Mouse (Mus musculus) neural tube, embryonic 14.5 days (tissue): ENCODE data around the gene Galnt17. TPM values are rescaled to one million over a fixed set of nuclear protein-coding genes. Genes with fewer than 3 reads are reported as not detected.
A peak's percentile ranks its signal among the peaks of the same experiment; 100 is the strongest.

Source experiments
- ATAC-seq: fragments of 200-750 bp; cut with Nextera tagmentation; 2 replicates; pipeline ENCODE4 v1.8.0; 2017; ENCODE audit warnings: low read depth, mild to moderate bottlenecking, moderate TSS enrichment, moderate library complexity
- H3K27ac ChIP-seq: fragments of 300-500 bp; sonication (generic); 2 replicates; pipeline ENCODE4 v1.5.1; 2014; ENCODE audit warnings: low read depth, mild to moderate bottlenecking, control low read depth, low read length, moderate library complexity, mixed read lengths
- H3K27me3 ChIP-seq: fragments of 300-500 bp; sonication (generic); 2 replicates; pipeline ENCODE4 v1.6.1; 2014; ENCODE audit warnings: low read length; ENCODE audit not compliant: control insufficient read depth, insufficient read depth
- H3K36me3 ChIP-seq: fragments of 300-500 bp; sonication (generic); 2 replicates; pipeline ENCODE4 v1.6.1; 2014; ENCODE audit warnings: low read length, mixed read lengths; ENCODE audit not compliant: control insufficient read depth, insufficient read depth
- H3K4me1 ChIP-seq: fragments of 300-500 bp; sonication (generic); 2 replicates; pipeline ENCODE4 v1.6.1; 2014; ENCODE audit warnings: low read length; ENCODE audit not compliant: control insufficient read depth, insufficient read depth
- H3K4me2 ChIP-seq: fragments of 300-500 bp; sonication (generic); 2 replicates; pipeline ENCODE4 v1.6.1; 2014; ENCODE audit warnings: mild to moderate bottlenecking, low read depth, low read length, control low read depth
- H3K4me3 ChIP-seq: fragments of 300-500 bp; sonication (generic); 2 replicates; pipeline ENCODE4 v1.5.1; 2014; ENCODE audit warnings: low read depth, low read length, control low read depth, mixed read lengths
- H3K9ac ChIP-seq: fragments of 300-500 bp; sonication (generic); replicated peaks from 2 replicates; pipeline ENCODE4 v1.6.1; 2014; ENCODE audit warnings: low read depth, mild to moderate bottlenecking, control low read depth, low read length, mixed read lengths
- H3K9me3 ChIP-seq: fragments of 300-500 bp; sonication (generic); 2 replicates; pipeline ENCODE4 v1.6.1; 2016; ENCODE audit warnings: low read length; ENCODE audit not compliant: control insufficient read depth
- WGBS: fragments of 180-500 bp; shearing (Covaris S2); extraction: QIAGEN DNeasy Blood & Tissue Kit; methylation state at CpG from one replicate; pipeline ENCODE4 v1.1.7; 2014; 5-methylcytosine and 5-hydroxymethylcytosine counted together
- polyA plus RNA-seq: library from polyadenylated mRNA; unstranded; fragments of >200 nt; fragmentation: Nextera tagmentation; extraction: Ambion mirVana; gene quantifications from 2 replicates; pipeline ENCODE4 v1.2.1, GENCODE M21; 2014

Gene Galnt17
- polyA plus RNA-seq, 1 experiment from 2014 or later, result 15.4 TPM

DNA sequence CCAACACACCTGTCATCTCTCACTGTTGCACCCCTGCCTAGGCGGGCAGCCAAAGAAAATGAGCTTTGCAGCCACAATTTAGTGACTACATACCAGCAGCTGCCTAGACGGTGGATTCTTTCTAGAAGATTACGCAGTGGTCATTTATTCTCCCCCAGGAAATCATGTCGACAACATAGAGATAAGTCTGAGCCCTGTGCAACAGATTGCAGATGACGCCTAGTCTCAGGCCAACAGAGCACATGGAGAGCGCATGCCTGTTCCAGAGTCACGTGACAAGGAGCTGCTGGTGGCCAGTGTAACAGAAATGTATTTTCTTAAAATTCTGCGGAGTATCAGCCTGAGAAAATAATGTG is 380.5 kb downstream of the Galnt17 start:
- no peaks in the 10 kb centered on the region for H3K27me3 ChIP-seq
- H3K36me3 ChIP-seq, result no peaks in the 10 kb centered on the region
- H3K9ac ChIP-seq, result no peak overlapping the region
- peaks cover 4% of the 10 kb centered on the region; the same call in 1 of the 2 replicates for H3K4me1 ChIP-seq
- H3K4me3 ChIP-seq, result no peak overlapping the region
- 76% methylated on average over 8 of the region's 8 CpGs for WGBS
- no peak for ATAC-seq
- no peak overlapping the region for H3K4me2 ChIP-seq
- no peaks in the 10 kb centered on the region for H3K9me3 ChIP-seq
- H3K27ac ChIP-seq, result no peak overlapping the region

- Histone ChIP-seq H3K9me3 (no peaks in the 10 kb centered on the region), H3K27ac (no peak overlapping the region), H3K4me1 (peaks cover 4% of the 10 kb centered on the region), H3K4me2 (no peak overlapping the region), H3K9ac (no peak overlapping the region), H3K4me3 (no peak overlapping the region), H3K27me3 (no peaks in the 10 kb centered on the region), H3K36me3 (no peaks in the 10 kb centered on the region)
- WGBS, result 92% methylated on average over 3 of the region's 3 CpGs
- ATAC-seq, result no peak
Measured at GRCm38 (mm10) chr5:130927138-130927793, 381.0 kb downstream of the Galnt17 start.

GRCm38 (mm10) chr5:130925681-130926080 is 382.6 kb downstream of the Galnt17 start:
- H3K27me3 ChIP-seq, result no peaks in the 10 kb centered on the region
- no peak overlapping the region for H3K4me2 ChIP-seq
- ATAC-seq, result no peak
- H3K4me1 ChIP-seq, result peaks cover 4% of the 10 kb centered on the region
- no peak overlapping the region for H3K27ac ChIP-seq
- H3K9me3 ChIP-seq, result no peaks in the 10 kb centered on the region
- WGBS, result 93% methylated on average over 7 of the region's 7 CpGs
- H3K36me3 ChIP-seq, result no peaks in the 10 kb centered on the region
- no peak overlapping the region for H3K9ac ChIP-seq
- H3K4me3 ChIP-seq, result no peak overlapping the region

DNA sequence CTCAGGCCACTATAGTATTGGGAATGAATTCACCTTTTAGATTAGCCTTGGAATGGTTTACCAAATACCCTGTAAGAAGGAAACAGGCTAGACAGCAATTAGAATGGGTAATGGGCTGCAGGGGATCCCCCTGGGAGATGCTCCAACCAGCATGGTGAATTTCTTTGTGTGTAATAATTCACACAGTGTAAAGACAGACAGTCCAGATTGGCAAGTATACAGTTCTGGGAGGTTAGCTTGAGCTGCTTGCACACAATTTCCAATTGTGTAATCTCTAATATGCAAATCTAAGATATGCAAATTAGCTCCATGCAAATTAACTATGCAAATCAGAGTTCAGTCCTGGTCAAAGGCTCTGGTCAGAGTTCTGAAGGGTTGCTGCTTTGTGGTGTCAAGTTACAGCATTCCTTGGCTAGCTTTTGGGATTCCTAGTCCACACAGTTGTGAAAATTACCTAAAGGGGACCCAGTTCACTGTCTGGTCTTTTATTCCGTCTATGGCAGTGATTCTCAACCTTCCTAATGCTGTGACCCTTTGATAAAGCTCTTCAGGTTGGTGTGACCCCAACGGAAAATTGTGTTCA is 384.0 kb downstream of the Galnt17 start:
- Histone ChIP-seq H3K9ac (no peak overlapping the region), H3K27me3 (no peaks in the 10 kb centered on the region), H3K4me2 (no peak overlapping the region), H3K4me1 (peaks cover 4% of the 10 kb centered on the region), H3K9me3 (no peaks in the 10 kb centered on the region), H3K27ac (0 out of 2 replicates have a peak overlapping the region, but pooled peaks have one; percentile 2), H3K4me3 (no peak overlapping the region), H3K36me3 (no peaks in the 10 kb centered on the region)
- peak; percentile 91 for ATAC-seq
- WGBS, result 10% methylated on average over 2 of the region's 2 CpGs

DNA sequence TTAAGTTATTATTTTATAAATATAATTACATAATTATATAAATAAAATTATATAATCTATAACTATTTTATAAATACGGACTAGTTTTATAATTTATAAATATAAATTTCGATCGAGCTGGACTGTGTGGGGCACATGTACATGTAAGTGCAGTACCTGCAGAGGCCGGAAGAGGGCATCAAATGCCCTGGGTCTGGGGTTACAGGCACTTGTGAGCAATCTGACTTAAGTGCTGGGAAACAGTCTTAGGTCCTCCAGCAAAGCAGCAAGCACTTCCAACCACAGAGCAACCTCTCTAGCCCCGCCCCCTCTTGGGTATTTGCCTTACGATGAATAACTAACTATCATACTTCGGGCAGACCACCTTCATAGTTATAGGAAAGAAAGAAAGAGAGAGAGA is 388.3 kb downstream of the Galnt17 start:
- WGBS, result 95% methylated on average over 7 of the region's 7 CpGs
- no peak overlapping the region for H3K4me3 ChIP-seq

DNA sequence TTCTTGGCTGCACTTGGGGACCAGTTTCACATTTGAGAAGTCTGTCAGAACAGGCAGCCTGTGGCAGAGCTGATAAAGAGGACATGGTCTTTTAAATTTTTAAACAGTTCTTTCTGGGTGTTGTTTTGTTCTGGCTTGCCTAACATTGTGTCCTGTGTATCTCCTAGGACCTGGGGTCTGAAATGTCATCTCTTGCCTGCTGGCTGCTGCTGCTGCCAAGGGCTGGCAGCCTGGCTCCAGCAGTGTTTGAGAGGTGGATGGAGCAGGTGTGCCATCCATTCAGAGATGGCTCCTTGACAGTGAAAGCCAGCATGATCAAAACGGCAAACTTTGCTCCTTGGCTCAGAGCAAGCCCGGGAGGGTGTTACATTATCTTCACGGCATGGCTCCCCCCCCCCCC is 393.7 kb downstream of the Galnt17 start:
- 65% methylated on average over 3 of the region's 3 CpGs for WGBS
- Histone ChIP-seq H3K27ac (no peak overlapping the region), H3K27me3 (no peaks in the 10 kb centered on the region), H3K4me3 (no peak overlapping the region), H3K4me1 (no peaks in the 10 kb centered on the region), H3K36me3 (no peaks in the 10 kb centered on the region), H3K9me3 (no peaks in the 10 kb centered on the region), H3K4me2 (no peak overlapping the region), H3K9ac (no peak overlapping the region)
- no peak for ATAC-seq

More for the DNA sequence above, 388.3 kb downstream of the Galnt17 start:
- H3K9ac ChIP-seq, result no peak overlapping the region
- H3K9me3 ChIP-seq, result no peaks in the 10 kb centered on the region
- no peak for ATAC-seq
- no peak overlapping the region for H3K4me2 ChIP-seq
- H3K27me3 ChIP-seq, result no peaks in the 10 kb centered on the region
- no peak overlapping the region for H3K27ac ChIP-seq
- H3K36me3 ChIP-seq, result no peaks in the 10 kb centered on the region
- peaks cover 4% of the 10 kb centered on the region for H3K4me1 ChIP-seq

- H3K4me2 ChIP-seq, result no peak overlapping the region
- H3K9me3 ChIP-seq, result no peaks in the 10 kb centered on the region
- ATAC-seq, result no peak
- WGBS, result 87% methylated on average over 2 of the region's 2 CpGs
- H3K9ac ChIP-seq, result no peak overlapping the region
- H3K27ac ChIP-seq, result no peak overlapping the region
- H3K27me3 ChIP-seq, result no peaks in the 10 kb centered on the region
- no peak overlapping the region for H3K4me3 ChIP-seq
- no peaks in the 10 kb centered on the region for H3K4me1 ChIP-seq
- H3K36me3 ChIP-seq, result no peaks in the 10 kb centered on the region
Measured at GRCm38 (mm10) chr5:130911551-130911950, 396.7 kb downstream of the Galnt17 start.

DNA sequence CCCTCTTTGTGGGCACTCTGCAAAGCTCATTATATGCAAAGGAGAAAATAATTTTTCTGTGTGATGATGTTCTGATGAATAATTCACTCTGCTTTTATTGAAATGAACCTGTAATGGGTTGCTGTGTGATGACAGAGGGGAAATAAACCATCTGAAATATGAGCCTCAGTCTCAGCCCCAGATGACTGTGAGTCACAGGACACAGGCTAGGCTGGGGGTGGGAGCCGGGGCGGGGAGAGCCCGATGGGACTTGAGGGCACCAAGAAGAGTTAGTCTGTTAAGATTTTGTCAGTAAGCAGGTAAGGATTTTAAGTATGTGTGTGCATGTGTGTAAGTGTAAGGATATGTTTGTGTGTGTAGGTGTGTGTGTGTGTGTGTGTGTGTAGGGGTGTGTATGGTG is 406.6 kb downstream of the Galnt17 start:
- Histone ChIP-seq H3K4me3 (no peak overlapping the region), H3K27me3 (no peaks in the 10 kb centered on the region), H3K27ac (no peak overlapping the region; the same call in 1 of the 2 replicates), H3K4me2 (no peak overlapping the region), H3K4me1 (no peaks in the 10 kb centered on the region), H3K36me3 (no peaks in the 10 kb centered on the region), H3K9me3 (no peaks in the 10 kb centered on the region), H3K9ac (no peak overlapping the region)
- ATAC-seq, result no peak
- 76% methylated on average over 3 of the region's 3 CpGs for WGBS

DNA sequence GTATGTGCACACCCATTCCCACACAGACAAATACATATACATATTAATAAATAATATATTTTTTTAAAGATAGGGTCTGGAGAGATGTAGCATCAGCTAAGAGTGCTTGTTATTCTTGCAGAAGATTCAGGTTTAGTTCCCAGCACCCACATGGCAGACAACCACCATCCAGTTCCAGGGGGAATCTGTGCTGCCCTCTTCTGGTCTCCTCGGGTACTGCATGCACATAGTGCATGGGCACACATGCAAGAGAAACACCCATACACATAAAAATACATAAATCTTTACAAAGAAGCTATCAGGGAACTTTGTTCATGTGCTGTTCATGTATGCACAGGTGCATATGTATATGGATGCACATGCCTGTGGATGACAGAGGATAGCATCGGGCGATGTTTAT is 412.3 kb downstream of the Galnt17 start:
- Histone ChIP-seq H3K4me2 (no peak overlapping the region), H3K9me3 (no peaks in the 10 kb centered on the region), H3K9ac (no peak overlapping the region), H3K4me1 (peaks cover 8% of the 10 kb centered on the region; the same call in 1 of the 2 replicates), H3K4me3 (no peak overlapping the region), H3K27me3 (no peaks in the 10 kb centered on the region), H3K36me3 (no peaks in the 10 kb centered on the region), H3K27ac (no peak overlapping the region)
- WGBS, result 99% methylated on average over 3 of the region's 3 CpGs
- ATAC-seq, result no peak
